Mouse (Mus musculus): ENCODE data around the gene Rsg1.

GRCm38 (mm10) chr4:141243636-141244035, 29.9 kb downstream of the Rsg1 start:
- TF ChIP-seq CTCF (IDR thresholded peaks at IDR 0.05; ENCODE audit: low read depth) (no peak), EP300 (IDR thresholded peaks at IDR 0.05; ENCODE audit: low read depth) (no peak)
